Mouse (Mus musculus) E14TG2a.4 (cell line): ENCODE data around the gene Tapt1.

Source experiments
- CTCF ChIP-seq: conservative IDR thresholded peaks from 2 replicates; pipeline ENCODE4 v1.5.1; 2014; ENCODE audit warnings: low read length
- NANOG ChIP-seq: IDR thresholded peaks from 2 replicates; pipeline ENCODE4 v1.6.1; 2014; ENCODE audit warnings: borderline replicate concordance, low read length, mixed read lengths
- POU5F1 ChIP-seq: IDR thresholded peaks from 2 replicates; pipeline ENCODE4 v1.6.1; 2014; ENCODE audit warnings: low read length, borderline replicate concordance

DNA sequence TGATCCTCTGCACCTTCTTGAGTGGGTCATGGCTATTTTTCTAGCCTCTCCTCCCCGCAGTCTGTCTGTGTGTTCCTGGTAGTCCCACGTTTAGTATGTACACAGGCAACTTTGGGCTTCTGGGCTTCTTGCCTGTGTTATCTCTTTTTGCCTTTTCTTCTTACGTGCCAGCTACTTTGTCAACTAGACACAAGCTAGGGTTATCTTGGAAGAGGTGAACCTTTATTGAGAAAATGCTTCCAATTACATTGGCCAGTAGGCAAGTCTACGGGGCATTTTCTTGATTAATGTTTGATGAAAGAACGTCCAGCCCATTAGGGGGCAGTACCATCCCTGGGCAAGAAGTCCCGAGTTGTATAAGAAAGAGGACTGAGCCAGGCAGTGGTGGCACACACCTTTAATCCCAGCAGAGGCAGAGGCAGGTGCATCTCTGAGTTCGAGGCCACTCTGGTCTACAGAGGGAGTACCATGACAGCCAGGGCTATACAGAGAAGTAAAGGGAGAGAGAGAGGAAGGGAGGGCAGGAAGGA is 18.5 kb upstream of the Tapt1 start:
- TF ChIP-seq CTCF (no peak), NANOG (no peak), POU5F1 (no peak)
